Mouse (Mus musculus) heart, adult 11 months (tissue): ENCODE data around the gene Tti1.

Source experiments
- DNase-seq: peaks from one replicate; pipeline ENCODE4 v3.0.0; 2022

Gene Tti1

DNA sequence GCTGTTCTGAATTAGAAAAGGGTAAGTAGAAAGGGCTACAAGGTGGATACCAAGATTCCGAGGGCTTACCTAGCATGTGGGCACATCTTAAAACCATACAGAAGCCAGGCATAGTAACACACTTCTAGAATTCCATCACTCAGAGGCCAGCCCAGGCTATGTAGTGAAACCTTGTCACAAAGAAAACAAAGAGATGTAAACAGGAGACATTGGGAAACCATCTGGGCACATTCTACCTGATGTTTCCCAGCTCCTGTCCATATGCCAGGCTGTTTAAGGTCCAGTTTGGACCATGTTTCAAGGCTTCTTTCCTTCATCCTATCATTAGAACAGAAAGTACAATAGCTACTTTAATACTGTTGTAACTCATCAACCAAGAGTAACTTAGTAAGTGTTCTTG, 9.3 kb upstream of the Tti1 start:
- DNase-seq, result peak; percentile 54

DNA sequence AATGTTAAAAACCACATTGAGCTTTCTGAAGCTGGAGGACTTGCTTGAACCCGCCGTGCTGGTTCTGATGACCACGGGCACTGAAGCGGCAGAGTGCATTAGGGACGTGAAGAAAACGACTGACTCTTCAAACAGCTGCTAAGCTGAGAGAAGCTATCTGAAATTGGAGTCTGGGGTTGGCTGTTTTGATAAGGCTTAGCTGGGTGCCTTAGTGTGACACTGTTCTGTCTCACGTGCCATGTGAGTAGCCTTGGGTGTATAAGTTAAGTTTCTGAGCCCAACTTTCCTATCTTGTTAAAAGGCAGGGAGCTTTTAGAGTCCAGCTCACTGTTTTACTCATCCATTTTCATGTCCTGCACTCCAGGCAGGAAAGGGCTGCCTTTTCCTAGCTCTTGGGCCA, 8.7 kb upstream of the Tti1 start:
- DNase-seq, result peak; percentile 21

DNA sequence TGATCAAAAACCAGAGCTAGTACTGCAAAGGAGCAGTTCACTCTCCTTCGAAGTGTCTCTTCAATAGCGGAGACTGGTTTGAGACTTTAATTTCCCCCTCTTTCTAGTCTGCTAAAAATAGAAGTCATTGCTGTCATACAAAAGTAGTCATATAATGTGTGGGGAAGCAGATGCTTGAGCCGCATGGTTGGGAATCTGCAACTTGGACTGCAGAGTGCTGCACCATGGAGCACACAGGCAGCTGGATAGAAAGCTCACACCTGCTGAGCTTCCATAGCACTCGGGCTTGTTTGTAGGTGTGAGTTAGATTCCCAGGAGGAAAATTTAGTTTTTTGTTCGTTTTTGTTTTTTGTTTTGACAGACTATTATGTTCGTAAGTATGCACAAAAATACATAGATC, 8.2 kb upstream of the Tti1 start:
- peak; percentile 64 for DNase-seq

DNA sequence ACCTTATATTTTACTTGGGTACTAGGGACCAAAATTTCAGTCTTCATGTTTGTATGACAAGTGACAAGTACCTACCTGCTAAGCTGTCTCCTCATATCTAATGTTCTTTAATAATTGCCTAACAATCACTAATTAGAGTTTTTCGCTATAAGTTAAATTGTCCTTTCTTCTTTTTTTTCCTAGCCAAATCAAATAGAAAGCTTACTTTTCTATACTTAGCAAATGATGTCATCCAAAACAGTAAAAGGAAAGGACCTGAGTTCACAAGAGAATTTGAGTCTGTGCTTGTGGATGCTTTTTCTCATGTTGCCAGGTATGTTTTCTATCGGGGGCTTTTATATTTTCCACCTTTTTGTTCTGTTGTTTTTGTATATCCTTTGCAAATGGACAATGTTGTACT, 7.6 kb upstream of the Tti1 start:
- DNase-seq, result no peak

DNA sequence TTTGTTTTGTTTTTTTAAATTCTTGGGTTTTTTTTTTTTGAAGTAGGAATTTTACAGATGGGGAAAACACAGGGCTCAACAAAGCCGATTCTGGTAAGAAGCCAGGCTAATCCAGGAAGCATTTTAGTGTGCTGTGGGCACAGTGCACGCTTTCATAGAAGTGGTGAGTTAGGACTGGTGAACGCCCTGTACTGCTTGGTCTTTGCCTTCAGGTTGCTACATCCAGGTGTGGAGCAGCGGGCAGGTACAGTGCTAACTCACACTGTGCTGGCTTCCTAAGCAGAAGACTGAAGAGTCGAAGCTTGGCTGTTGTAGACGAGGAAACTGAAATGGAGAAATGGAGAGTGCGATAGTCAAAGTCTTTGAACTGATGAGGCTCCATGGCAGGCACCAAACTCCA, 1.8 kb upstream of the Tti1 start:
- peak; percentile 82 for DNase-seq

DNA sequence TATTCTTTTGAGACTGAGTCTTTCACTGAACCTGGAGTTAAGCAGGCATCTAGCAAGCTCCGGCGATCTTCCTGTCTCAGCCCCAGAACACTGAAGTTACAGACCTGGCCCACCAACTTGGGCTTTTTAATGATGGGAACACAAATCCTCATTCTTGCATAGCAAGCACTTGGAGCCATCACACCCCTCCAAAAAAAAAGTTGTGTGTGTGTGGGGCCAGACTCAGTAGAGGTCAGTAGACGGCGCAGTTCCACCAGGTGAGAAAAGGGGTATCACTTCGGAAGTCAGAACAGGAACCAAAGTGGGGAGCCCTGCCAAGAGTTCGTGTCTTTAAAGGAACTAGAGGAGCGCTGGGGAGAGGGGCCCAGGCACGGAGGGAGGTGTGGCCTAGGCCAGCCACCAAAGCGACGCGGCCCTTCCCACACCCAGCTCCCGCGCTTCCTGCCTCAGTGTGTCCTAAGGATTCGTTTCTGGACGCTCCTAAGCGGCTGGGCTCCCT, 329 bp downstream of the Tti1 start:
- DNase-seq, result no peak

DNA sequence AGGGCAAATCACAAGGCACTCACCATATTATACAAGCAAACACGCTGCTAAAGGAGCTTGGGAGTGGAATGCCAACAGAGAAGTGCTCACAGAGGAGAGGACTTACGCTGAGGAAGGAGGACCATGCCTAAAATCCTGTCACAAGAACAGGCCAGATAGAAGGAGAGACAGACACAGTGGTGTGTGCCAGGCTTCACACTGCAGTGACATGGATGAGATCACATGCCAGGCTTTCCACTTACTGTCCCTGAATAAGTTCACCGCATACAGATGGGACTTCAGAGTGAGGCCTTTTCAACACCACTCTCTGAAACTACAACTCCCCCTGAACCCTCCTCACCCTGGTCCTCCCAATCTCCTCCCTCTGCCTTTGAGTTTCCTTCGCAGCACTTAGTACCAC, 10.9 kb downstream of the Tti1 start:
- peak; percentile 86 for DNase-seq

DNA sequence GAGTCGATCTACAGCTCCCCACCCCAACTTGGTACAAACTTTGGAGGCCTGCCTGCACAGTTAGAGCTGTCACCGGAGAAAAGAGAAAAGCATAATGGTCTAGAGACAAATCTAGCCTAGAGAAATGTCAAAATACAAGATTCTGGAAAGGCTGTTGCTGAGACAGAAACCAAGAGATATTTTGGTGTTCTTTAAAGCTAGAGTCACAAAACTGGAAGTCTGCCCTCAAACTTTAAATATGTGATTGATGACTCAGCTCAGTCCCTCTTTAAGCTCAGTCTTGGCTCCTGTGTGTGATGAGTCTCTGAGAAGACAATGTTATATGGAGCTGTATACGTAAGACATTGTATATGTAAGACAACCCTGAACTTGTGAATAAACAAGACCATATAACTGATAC, 15.6 kb downstream of the Tti1 start:
- no peak for DNase-seq

DNA sequence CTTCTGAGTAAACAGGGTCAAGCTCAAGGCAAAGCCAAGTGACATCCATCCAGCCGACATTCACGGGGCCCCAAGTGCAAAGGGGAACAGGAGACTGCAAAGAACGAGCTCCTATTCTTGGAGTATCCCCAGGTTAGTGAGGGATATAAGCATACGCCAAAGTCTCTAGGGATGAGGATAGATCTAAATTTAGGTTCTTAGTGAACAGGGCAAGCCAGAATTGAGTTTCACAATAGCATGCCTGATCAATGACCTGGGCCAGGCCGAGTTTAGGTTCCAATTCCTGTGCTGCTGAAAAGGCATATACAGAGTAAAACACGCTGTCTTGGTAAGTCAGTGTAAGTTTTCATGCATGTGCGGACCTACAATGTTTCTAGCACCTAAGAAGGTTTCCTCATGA, 18.9 kb downstream of the Tti1 start:
- no peak for DNase-seq

DNA sequence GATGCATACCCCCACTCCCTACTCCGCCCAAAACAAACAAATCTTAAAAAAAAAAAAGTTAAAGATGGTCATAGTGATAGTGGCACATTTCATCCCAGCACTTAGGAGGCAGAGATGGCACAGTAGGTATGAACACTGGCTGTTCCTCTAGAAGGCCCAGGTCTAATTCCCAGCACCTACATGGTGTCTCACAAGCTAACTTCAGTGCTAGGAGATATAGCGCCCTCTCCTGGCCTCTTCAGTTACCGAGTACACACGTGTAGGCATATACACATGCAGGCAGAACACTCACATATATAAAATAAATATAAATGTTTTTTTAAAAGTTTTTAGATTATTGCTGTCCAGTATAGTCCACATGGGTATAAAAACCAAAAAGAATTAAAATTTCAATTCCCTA, 22.6 kb downstream of the Tti1 start:
- no peak for DNase-seq

DNA sequence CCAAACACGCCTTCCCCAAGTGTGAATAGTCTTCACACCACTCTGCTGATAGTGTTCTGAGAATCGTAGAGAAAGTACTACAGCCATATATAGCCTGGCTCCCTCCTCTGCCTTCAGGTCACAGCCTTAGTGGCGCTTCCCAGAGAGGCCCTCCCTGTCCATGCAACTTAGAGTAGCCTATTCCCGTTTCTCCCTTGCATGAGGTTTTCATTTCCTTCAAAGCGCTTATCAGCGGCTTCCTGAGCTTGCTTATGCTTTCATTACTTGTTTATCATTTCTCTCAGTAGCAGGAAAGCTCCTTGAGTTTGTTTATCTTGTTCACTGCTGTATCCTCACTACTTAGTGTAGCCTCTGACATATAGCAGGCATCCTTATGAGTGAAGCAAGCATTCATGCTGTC, 23.6 kb downstream of the Tti1 start:
- no peak for DNase-seq

DNA sequence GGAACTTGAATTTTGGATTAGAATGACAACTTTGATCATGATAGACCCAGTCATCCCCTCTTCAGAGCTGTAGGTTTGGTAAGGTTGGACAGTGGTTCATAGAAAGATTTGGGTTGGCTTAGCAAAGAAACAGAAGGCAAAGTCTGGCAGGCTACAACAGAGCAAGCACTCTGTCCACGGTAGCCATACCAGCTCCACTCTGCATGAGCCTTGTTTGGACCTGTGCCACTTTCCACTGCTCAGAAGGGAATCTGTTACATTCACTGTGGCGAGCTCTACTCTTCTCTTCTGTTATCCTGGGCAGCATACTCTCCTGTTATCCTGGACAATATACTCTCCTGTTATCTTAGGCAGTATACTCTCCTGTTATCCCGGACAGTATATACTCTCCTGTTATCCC, 29.4 kb downstream of the Tti1 start:
- no peak for DNase-seq

DNA sequence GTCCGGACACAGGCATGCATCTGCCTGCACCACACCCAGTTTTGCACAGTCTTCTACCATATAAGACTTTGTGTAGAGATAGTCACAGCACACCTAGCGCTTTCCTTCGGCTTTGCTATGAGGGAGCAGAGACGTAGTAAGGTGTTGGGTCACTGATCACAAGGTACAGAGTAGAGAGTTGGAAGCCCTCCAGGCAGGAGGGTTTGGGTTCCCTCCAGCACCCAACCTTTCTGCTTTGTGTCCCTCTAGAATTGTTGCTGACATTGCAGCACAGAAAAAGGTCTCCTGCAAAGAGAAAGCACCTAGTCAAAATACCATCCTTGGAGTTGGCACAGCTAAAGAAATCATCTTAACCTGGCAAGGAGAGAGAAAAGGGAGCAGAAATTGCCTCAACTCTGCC, 35.7 kb downstream of the Tti1 start:
- no peak for DNase-seq

DNA sequence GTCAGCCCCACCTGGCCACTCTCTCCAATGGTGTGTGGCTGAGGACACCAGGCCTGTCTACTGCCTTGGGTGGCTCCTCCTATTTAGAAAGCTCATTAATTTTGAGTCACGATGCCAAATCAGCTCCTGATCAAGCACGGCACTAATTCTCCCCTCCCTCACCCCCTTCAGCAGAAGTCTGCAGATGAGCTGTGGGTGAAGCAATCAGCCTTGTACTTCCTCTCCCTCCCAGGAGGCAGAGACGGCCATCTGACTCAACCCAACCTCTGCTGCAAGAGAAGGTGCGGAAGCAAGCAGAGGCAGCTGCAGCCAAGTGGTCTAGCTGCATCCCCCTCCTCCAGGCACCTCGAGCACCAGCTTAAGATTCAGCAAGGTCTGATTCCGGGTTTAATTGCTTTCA, 37.2 kb downstream of the Tti1 start:
- DNase-seq, result no peak

DNA sequence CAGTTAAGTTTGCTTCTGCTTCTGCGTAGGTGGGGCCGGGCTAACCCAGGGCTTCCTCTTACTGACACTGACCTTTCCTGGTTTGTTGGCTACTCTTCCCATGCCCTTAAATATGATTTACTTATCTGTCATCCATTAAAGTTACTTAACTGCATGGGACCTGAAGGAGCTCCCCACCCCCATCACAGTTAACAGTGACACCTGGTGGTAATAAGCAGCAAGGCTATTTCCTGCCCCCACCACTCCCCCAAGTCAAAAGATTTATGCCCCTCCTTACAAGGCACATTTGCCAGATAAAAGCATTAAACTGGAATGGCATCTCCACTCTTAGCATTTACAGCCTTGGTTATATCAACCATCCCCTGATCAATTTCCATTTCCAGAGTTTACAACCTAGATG, 38.3 kb downstream of the Tti1 start:
- DNase-seq, result no peak

DNA sequence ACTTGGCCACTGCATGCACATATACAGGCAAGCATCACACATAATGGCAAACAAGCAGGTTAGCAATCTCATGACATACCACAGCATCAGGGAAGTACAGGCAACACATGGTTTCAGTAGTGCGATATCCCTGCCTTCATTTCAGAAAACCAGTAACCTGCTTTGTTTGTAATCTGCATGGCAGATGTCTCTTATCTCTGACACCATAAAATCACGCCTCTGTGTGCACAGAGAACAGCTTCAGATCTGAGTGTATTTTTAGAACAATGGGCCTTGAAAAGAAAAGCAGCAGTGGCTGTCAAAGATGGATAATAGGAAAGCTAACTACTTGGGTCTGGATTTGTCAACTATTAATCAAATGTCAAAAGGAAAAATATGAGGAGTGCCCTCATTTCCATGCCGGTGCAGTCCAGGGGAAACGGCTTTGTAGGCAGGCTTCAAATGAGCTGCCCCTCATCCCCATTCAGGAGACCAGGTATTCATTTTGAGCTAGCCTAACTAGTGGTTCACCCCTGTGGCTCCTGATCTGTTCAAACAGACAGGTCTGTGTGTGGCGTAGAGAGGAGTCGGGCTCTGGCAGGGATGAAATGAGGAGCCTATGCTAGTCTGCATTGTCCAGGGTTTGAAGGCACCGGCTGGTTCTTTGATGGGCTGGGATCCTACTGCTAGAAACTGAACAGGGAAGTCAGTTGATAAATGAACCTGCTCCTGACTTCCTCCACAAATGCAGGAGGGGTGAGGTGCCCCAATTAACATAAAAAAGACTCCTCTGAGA, 39.6 kb downstream of the Tti1 start:
- no peak for DNase-seq

DNA sequence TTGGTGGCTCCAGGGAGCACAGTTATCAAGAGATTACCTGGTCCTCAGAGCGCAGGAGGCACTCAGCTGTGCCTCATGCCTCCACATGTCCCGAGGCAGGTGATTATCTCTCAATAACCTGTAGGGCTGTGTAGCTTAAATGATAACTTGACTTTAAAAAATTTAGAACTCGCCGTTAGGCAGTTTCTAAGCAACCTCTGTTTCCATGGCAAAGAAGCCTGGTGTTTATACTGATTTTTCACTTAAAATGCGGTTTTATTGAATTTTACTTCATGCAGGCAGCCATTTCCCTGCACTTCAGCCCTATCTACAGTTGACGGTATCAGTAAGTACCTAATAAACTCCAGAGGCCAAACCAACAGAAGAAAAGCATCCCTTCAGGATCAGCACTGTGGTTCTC, 42.0 kb downstream of the Tti1 start:
- no peak for DNase-seq

DNA sequence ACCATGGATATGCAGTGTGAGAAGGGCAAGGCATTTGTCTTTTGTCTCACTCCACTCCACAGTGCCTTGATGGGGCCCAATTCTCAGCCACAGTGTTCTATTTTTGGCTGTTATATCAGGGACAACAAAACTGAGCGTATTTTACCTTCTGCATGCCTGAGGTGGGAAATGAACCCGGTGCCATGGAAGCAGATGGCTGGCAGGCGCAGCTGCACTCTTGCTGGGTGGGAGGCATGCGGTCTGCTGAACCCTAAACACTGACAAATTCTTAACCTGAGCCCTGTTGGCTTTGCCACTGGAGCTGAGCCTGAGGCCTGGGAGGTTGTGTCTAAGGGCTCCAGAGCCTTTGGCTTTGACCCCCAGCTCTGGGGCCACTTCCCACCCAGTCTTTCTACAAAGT, 42.6 kb downstream of the Tti1 start:
- DNase-seq, result no peak

DNA sequence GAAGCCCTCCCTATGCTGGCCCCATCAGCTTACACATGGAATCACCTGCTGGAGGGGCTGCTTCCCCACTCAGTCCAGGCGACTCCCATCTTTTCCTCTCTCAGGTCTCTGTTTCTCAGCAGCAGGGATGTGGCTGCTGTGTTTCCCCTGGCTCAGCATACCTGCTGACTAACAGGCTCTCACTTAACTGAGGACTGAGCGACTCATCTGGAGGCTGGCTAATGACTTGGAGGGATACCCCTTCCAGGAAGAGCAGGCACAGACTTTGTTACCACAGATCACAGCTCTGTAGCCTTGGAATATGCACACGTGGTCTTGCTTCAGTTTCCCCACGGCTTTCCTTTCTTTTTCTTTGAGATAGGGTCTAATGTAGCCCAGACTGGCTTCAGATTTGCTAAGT, 45.0 kb downstream of the Tti1 start:
- DNase-seq, result peak; percentile 77

DNA sequence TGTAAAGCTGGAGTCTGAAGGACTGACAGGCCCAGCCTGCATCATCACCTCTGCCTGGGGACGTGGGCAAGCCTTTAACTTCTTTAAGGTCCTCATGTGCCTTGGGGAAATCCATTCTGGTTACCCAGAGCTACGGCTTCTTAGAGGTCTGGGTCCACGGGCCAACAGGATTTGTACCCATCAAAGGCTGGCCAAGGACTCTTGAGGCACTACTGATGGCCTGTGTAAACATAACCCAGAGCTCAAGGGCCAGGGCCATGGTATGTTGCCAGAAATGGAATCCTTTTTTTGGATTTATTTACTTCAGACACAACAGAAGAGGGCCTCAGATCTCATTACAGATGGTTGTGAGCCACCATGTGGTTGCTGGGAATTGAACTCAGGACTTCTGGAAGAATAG, 45.5 kb downstream of the Tti1 start:
- no peak for DNase-seq

DNA sequence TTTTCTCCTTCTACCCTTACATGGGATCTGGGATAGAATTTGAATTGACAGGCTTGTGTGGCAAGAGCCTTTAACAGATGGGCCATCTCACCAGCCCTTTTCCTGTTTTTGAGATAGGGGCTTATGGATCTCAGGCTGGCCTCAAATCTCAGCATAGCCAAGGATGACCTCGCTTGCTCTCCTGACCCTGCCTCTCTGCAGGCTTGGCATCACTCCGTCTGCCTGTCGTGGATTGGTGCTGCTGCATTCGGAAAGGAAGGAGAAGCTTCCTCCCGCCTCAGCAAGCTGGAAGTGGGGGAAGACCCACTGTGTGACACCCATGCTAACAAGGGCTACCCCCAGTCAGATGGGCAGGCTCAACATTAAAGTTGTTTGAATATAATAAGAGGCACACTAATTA, 49.0 kb downstream of the Tti1 start:
- no peak for DNase-seq

DNA sequence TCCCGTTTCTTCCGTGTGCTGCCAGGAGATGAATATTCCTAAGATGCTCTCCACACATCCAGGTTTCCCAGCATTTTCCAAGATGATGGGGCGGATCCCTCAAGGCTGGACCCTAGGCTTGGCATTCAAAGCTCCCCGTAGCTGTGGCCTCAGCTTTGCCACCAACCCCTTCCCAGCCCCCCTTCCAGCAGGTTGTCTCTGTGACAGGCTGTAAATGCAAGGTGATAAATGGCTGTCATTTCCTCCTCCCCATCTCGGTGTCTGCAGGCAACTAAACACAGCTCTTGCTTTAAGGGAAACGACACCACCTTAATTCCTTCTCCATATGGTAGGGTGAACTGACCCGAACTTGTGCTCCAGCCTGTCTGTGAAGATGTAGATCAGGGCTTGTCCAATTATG, 52.6 kb downstream of the Tti1 start:
- no peak for DNase-seq

DNA sequence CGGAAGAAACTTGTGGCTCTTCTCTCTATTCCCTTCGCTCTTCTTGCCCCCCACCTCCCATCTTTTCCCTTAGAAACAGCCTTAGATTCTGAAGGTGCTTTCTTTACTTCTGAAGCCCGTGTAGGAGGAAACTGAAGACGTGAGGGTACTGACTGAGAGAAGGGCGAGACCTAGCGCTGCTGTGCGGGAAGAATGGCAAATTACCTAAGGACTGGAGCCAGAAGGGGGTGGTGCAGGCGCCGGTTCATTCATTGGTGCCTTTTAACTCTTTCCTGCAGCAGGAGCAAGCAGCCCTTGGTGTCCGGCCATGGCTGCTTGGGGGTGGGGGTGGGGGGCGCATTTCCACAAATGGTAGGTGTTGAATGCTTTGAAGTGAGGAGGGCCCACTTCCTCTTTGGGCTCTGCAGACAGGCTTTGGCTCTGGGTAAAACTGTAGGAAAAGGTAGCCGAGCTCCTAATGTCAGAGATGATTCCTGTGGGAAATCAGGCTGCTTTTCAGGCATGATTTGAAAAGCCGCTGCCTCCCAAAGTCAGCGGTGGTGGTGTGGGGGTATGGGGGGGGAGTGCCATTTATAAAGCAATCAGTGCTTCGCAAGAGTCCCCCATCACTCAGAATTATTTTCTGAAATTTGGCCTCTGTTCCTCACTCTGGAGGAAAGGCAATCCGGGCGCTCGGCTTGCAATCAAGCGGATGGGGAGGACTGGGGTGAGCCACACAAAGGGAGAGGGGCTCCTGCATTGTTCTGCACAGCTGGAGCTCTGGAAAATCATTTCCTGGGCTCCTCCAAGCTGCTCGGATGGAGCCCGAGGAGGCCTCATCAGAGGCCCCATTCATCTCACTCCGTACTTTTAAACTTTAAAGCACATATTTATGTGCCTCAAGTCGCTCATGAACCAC, 53.4 kb downstream of the Tti1 start:
- no peak for DNase-seq

DNA sequence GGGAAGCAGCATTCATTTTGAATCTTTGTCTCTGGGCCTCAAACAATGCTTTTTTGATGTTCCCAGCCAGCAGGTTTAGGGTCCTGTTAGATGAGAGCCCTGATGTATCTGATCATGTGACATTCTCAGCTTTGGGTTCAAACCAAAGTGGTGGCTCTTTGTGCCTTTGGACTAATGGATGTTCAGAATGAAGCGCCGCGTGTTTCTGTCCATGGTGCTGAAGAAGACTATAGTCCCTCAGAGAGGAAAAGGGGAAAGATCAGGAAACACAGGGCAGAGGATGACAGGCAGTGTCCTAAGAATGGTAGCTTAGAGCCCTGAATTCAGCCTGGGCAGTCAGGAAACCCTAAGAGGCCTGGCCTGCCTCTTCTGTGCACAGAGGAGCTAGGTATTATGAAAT, 57.6 kb downstream of the Tti1 start:
- no peak for DNase-seq
